Mouse (Mus musculus) spleen, postnatal 4 days (tissue): ENCODE data around the gene Gm21188.
"Not testable (repeated sequence)": the region's sequence is repeated elsewhere in the genome, so short reads cannot be mapped to it uniquely, and the experiment has no call there.

Source experiments
- DNase-seq, 2 experiments: peaks; one replicate each; pipeline ENCODE4 v3.0.0; 2022; ENCODE audit warnings: low spot score in 2 of 2

Gene Gm21188

DNA sequence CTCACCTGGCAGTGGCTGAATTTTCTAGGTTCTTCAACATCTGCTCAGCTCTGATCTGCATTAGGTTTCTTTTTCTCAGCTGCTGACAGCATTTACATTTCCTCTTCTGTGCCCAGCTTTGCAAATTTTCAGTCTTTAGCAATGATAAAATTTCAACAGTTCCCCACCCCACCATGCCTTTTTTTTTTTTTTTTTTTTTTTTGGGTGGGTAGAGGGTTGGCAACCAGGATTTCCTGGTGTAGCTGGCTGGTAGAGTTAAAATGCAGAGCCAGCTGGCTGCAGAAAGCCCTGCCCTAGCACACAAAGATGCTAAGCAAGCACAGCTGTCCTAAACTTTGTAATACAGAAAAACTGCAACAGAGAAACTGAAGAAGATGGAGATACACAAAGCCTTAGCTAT lies at the start of gene Gm21188:
Gene Gm21188 (minus strand): TSS at position 110 of the 400 bp plus-strand sequence.
- DNase-seq = not testable (repeated sequence)

DNA sequence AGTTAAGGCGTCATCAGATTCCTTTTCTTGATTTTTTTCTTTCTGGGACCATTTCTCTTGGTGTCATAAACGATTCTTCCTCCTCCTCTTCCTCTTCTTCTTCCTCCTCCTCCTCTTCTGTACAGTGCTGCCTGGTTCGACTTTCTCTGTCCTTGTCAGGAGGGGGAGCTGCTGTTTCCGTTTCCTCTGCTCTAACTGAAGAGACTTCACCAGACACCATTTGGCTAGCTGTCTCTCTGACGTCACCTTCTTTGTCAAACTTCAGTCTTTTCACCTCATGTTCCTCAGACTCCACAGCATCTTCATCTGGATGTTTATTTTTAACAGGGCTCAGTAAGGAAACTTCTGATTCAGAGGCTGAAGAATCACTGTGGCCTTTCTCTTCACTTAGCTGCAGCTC lies 47.3 kb upstream of the Gm21188 start:
- not testable (repeated sequence) for DNase-seq

DNA sequence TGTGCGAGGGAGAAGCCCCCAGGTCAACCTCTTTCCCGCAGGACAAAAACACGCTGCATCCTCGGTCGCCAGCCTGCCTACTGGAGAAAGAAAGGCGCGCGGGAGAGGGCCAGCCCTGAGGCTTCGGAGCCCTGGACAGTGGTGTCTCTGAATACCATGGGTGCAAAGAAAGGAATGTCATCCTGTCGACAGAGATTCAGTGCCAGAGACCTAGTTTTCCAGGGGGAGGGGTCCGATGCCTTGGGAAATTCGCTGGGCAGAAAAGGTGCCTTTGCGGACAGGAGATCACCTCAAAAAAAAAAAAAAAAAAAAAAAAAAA lies 44.9 kb upstream of the Gm21188 start:
- not testable (repeated sequence) for DNase-seq

DNA sequence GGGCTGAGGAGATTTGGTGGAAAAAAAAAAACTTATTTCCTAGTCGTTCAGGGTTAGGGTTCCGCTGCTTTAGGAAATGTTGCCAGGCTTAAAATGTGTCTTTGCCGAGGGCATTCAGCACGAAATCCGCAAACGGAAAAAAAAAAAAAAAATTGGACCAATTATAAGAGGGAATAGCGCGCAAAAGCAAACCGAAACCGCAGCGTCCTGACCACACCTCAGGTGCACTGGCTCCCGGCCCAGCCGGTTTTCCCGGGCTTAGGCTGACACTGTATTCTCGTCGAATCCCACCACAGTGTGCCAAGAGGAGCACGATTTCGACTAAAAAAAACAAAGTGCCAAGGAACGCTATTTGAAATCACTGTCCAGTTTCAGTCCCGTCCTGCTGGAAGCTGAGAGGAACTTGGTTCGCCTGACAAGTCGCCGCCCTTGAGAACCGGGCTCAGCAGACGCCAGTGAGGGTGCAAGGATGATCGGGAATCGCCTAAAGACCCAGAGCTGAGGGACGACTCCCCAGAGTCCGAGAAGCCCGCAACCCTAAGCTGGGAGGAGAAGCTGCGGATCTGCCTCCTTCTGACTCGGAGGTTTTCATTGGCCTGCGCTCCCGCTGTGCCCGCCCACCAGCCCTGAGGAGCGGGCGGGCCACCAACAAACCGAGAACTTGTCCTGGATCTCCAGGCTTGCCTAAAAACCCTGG lies 44.4 kb upstream of the Gm21188 start:
- not testable (repeated sequence) for DNase-seq

DNA sequence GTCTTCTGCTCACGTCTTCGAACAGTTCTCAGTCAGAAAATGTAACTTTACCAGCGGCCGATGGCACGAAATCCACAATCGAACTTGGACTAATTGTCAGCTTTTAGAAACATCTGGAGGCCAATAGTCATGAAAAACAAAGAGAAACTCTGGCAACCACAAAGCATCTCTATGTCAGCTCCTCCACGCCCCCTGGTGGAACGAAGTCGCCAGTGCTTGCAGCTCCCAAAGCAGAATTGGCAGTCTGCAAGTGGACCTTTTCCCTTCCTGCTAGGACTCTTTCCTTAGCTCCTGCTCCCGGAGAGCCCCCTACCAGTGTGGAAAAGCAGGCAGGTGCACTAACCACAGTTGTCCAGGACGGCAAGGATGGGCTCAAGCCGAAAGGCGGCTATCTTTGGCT lies 41.0 kb upstream of the Gm21188 start:
- not testable (repeated sequence) for DNase-seq

DNA sequence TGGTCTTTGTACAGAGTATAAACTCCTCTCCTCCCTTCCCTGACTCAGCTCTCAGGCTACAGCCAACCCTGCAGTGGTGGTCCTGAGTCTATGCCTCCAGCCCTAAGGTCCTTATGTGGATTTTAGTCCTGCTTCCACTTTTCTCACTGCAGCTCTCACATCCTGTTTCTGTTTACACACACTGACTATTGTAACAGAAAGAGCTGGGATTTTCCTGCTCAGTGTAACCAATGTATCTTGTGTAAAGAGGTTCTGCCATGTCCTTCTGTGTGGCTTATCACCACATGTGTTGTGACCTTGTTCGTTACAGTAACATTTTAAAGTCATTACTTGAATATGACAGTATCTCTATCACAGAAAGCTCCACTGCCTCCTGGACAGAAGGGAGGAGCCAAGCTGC lies 27.6 kb upstream of the Gm21188 start:
- DNase-seq = not testable (repeated sequence)

DNA sequence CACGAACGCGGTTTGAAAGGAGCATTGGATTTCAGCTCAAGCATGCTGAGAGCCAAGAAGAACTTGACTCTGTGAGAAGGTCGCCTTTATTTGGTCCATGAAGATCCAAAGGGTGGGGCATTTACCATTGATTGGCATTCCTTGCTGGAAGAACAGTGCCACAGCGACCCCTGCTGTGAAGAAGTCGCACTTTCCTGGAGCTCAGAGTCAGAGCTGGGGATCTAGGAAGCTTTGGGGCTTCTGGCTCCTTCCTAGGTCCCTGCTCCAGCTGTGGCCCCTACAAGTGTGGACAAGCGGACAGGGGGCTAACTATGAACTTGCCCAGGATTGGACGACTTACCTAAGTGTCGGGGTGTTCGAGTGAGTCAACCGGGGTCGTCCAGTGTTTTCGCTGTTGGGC lies 18.9 kb upstream of the Gm21188 start:
- DNase-seq = not testable (repeated sequence)

DNA sequence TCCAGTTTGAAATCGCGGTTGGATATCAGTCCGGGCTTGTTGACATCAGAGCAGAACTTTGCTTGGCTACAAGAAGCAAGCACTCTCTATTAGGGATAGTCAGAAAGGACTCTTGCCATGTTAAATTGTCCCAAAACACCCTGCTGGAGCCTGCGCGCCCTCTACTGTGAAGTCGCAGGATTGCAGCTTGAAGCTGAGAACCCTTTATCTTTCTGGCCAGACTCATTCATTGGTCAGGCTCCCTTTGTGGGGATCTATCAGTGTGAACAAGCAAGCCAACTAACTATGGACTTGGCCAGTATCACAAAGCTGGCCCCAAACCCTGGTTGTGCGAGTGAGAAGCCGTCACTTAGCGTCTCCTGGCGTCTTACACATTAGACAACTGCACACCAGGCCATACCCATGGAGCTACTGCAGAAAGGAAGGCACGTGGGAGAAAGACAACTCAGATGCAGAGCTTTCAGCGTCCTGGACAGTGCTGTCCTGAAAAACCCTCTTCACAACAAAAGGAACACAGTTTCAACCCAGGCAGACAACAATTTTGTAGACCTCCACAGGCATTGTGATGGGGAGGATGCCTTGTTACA lies 18.1 kb upstream of the Gm21188 start:
- not testable (repeated sequence) for DNase-seq

DNA sequence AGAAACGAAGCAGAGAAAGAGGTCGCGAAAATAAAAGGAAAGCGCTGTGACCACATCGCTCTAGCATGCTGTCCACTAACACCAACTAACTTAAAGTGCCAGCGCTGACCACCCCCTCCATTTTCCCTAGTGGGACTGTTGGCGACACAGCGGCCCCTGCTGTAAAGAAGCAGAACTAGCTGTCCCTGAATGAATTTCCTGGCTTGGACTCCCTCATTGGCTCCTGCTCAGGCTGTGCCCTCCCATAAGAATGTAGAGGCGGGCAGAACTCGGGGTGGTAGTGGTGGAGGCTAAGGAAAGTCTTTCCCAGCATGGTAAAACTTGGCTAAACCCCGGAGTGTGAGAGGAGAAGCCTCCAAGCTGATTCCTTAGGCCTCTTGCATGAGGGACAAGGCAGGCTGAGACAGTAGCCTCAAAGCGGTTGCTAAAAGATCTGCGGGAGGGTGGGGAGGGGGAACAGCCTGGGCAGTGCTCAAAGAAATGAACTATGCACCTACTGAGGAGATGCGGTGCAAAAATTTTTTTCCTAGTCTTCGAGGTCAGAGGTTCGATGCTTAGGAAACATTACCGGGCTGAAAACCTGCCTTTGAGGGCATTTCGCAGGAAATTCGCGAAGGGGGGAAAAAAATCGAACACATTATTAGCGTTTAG lies 11.6 kb upstream of the Gm21188 start:
- DNase-seq = not testable (repeated sequence)

DNA sequence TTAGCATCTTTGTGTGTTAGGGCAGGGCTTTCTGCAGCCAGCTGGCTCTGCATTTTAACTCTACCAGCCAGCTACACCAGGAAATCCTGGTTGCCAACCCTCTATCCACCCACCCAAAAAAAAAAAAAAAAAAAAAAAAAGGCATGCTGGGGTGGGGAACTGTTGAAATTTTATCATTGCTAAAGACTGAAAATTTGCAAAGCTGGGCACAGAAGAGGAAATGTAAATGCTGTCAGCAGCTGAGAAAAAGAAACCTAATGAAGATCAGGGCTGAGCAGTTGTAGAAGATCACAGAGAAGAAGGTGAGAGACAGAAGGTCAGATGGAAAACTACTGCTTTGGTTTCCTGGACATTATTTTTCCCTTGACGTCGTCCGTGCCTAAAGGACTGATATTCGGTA lies 10.9 kb upstream of the Gm21188 start:
- DNase-seq = not testable (repeated sequence)

DNA sequence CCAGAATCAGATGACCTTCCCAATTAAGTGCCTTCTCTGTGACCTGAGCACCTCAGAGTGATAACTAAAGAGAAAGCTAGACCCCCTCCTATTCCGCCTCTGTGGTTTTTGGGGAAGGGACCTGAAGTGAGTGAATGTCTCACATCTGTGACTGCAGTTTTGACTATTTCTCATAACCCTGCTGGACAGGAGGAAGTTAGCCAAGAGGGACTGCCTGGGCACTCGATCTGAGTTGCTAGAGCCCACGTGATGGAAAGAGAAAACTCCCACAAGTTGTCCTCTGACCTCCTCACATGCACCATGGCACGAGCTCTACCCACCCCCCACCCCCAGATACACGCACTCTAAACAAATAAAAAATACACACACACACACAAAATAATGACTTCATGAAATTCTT lies 3.4 kb downstream of the Gm21188 start:
- not testable (repeated sequence) for DNase-seq

DNA sequence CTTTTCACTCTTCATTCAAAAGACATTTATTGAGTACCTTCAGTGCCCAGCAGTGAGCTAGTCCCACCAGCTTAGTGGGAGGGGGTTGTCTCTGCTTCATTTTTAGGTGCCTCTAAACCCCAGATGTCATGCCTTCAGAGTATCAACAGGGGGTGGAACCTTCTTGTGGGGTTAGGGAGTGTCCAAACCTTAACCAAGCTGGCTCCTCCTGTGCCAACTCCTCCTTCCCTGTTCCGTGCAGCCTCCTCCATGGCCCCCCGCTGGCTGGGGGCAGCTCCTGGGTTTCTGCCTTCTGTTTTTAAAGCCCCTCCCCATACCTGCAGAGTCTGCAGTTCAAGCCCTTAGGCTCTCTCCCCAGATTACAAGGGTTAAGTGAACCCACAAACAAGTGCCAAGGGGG lies 3.8 kb downstream of the Gm21188 start:
- not testable (repeated sequence) for DNase-seq

DNA sequence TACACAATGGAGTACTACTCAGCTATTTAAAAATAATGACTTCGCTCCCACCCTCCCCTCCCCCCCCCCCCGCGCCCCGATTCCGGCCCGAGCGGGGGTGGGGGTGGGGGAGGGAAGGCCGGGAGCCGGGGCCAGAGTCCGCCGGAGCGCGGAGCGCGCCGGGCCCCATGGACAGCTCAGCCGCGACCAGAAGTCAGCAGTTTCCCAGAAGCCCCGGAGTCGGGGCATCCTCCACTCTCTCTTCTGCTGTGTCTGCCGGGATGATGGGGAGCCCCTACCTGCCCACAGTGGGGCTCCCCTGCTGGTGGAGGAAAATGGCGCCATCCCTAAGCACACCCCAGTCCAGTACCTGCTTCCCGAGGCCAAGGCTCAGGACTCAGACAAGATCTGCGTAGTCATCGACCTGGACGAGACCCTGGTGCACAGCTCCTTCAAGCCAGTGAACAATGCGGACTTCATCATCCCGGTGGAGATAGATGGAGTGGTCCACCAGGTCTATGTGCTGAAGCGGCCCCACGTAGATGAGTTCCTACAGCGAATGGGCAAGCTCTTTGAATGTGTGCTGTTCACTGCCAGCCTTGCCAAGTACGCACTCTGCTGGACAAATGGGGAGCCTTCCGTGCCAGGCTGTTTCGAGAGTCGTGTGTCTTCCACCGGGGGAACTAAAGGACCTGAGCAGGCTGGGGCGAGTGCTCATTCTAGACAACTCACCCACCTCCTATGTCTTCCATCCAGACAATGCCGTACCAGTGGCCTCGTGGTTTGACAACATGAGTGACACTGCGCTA lies 5.4 kb downstream of the Gm21188 start:
- DNase-seq = not testable (repeated sequence)

DNA sequence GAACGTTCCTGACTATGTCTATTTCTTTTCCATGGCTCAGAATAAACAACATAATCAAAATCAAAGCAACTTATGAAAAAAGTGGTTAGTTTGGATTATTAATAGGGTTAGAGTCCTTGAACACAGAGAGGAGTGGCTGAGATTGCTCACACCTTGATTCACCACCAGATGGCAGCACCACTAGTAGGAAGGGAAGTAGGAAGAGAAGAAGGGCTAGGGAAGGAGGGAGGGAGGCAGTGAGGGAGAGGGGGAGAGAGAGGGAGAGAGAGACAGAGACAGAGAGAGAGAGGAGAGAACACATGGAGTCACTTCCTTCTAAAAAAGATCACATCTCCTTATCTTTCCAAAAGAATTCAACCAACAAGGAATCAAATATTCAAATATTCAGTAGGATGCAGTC lies 10.8 kb downstream of the Gm21188 start:
- DNase-seq = peak in 1 of 2 experiments; percentile 64

DNA sequence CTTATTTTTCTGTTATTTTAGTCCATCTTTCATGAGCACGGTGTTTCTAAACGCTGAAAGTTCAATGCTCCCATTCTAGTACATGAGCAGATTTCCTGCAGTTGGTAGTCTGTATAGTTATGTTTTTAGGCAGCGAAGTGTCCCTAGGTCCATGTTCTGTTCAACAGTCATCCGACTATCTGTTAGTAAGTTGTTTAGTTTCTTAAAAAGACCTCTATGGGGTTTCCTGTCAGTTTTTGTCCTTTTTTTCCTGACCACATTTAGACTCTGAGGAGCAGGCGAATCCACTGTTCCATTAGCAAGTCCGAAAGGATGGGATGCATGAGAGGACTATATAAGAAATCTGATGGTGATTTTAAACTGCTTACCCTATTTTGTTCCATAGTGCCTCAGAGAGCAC lies 14.1 kb downstream of the Gm21188 start:
- DNase-seq = not testable (repeated sequence)

DNA sequence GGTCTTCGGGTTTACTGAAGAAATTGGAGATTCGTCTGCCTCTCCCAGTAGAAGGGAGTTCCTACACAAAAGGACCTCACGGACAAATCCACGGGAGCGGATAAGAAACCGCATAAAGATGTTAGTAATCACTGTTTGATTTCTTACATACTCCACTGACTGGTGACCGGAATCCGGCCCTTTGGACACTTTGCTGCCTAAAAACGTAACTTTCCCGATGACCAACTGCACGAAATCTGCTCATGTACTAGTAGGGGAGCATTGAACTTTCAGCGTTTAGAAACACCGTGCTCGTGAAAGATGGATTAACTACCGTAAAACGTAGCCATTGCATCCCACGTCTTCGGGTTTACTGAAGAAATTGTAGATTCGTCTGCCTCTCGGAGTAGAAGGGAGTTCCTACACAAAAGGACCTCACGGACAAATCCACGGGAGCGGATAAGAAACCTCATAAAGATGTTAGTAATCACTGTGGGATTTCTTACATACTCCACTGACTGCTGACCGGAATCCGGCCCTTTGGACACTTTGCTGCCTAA lies 15.3 kb downstream of the Gm21188 start:
- peak; percentile 25 to 70 for DNase-seq

DNA sequence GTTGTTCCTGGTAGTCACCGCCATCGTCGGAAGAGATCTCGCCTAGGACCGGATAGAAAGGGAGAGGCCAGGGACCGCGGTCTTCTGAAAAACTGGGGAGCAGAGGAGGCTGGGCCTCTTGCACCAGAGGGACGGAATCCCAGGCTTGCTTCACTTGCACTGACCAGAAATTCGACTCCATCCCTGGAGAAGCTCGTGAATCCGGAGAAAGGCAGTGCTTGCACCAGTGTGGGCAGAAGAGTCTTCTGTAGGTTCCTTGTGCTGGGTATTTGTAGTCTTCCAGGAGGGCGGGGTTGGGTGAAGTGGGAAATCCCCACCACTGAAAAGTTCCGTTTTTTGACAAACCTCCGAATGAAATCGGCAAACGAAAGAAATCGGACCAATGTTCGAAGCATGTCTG lies 16.8 kb downstream of the Gm21188 start:
- DNase-seq = peak in 1 of 2 experiments; percentile 63

DNA sequence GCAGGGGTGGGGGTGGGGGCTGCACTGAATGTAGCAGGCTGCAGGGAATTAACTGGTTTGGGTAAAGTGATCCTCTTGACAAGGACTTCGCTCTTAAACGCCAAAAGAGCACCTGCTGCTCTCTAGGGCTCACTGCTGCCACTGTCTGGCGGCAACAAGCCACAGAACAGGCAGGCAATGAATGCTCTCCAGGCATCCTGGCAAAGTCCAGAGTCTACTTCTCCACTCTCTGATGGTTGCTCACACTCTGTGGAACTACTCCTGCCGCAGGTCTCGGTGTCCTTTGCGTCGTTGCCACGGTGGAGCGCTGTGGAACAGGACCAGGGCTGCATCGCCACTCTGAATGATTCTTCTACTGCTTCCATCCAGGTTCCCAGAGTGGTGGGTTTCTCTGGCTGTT lies 17.4 kb downstream of the Gm21188 start:
- DNase-seq = not testable (repeated sequence)

DNA sequence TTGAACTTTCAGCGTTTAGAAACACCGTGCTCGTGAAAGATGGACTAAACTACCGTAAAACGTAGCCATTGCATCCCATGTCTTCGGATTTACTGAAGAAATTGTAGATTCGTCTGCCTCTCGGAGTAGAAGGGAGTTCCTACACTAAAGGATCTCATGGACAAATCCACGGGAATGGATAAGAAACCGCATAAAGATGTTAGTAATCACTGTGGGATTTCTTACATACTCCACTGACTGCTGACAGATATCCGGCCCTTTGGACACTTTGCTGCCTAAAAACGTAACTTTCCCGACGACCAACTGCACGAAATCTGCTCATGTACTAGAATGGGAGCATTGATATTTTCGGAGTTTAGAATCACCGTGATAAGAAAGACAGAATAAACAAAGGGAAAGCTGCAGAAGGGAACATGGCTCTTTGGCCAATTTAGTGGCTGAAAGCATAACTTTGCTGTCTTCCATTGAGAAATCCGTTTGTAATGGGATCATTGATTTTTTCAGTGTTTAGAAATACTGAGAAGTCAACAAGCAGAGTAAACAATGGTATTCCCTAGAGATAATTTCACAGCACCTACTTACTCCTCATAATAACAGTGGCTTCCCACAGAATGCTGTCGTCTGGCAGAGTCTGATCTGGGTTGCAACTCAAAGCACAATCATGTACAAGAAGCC lies 18.3 kb downstream of the Gm21188 start:
- peak; percentile 43 to 81 for DNase-seq

DNA sequence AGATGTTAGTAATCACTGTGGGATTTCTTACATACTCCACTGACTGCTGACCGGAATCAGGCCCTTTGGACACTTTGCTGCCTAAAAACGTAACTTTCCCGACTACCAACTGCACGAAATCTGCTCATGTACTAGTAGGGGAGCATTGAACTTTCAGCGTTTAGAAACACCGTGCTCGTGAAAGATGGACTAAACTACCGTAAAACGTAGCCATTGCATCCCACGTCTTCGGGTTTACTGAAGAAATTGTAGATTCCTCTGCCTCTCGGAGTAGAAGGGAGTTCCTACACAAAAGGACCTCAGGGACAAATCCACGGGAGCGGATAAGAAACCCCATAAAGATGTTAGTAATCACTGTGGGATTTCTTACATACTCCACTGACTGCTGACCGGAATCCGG lies 20.3 kb downstream of the Gm21188 start:
- peak; percentile 34 to 78 for DNase-seq

DNA sequence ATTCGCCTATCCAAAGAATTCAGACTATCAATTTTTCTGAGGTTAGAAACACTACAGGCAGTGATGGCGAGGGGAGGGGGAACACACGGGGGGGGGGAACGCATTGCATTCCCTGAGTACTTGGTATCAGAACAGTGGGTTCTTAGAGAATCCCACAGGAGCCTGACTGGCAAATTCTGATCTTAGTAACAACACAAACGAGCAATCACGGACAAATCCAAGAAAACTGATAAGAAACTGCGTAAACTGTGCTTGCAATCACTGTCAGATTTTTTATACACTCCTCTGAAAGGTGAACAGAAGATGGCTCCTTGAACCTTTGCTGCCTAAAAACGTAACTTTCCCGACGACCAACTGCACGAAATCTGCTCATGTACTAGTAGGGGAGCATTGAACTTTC lies 24.6 kb downstream of the Gm21188 start:
- DNase-seq = not testable (repeated sequence)
